Mouse (Mus musculus) hindbrain, embryonic 16.5 days (tissue): ENCODE results near the gene Rwdd2b. TPM values are rescaled to one million over a fixed set of nuclear protein-coding genes. Genes with fewer than 3 reads are reported as not detected.
A peak's percentile ranks its signal among the peaks of the same experiment; 100 is the strongest.

Experiments
- ATAC-seq: fragments of 200-750 bp; cut with Nextera tagmentation; 2 replicates; pipeline ENCODE4 v1.8.0; 2017; ENCODE audit warnings: moderate TSS enrichment, moderate library complexity
- H3K27ac ChIP-seq: fragments of 300-500 bp; sonication (generic); 2 replicates; pipeline ENCODE4 v1.5.1; 2014; ENCODE audit warnings: low read depth, mild to moderate bottlenecking, control low read depth, low read length, moderate library complexity
- H3K27me3 ChIP-seq: fragments of 300-500 bp; sonication (generic); replicated peaks from 2 replicates; pipeline ENCODE4 v1.6.1; 2014; ENCODE audit warnings: low read length; ENCODE audit not compliant: control insufficient read depth, insufficient read depth
- H3K36me3 ChIP-seq: fragments of 300-500 bp; sonication (generic); 2 replicates; pipeline ENCODE4 v1.6.1; 2014; ENCODE audit warnings: mild to moderate bottlenecking, low read length, moderate library complexity, mixed read lengths; ENCODE audit not compliant: control insufficient read depth, insufficient read depth
- H3K4me1 ChIP-seq: fragments of 300-500 bp; sonication (generic); 2 replicates; pipeline ENCODE4 v1.6.1; 2014; ENCODE audit warnings: low read depth, low read length; ENCODE audit not compliant: control insufficient read depth, insufficient read depth
- H3K4me2 ChIP-seq: fragments of 300-500 bp; sonication (generic); 2 replicates; pipeline ENCODE4 v1.6.1; 2014; ENCODE audit warnings: mild to moderate bottlenecking, low read length, control low read depth, moderate library complexity
- H3K4me3 ChIP-seq: fragments of 300-500 bp; sonication (generic); 2 replicates; pipeline ENCODE4 v1.5.1; 2014; ENCODE audit warnings: mild to moderate bottlenecking, low read length, control low read depth, moderate library complexity
- H3K9ac ChIP-seq: fragments of 300-500 bp; sonication (generic); 2 replicates; pipeline ENCODE4 v1.6.1; 2014; ENCODE audit warnings: low read depth, mild to moderate bottlenecking, control low read depth, low read length, moderate library complexity
- H3K9me3 ChIP-seq: fragments of 300-500 bp; sonication (generic); 2 replicates; pipeline ENCODE4 v1.6.1; 2014; ENCODE audit warnings: mild to moderate bottlenecking, low read length, moderate library complexity; ENCODE audit not compliant: control insufficient read depth
- WGBS: fragments of 180-500 bp; shearing (Covaris S2); extraction: QIAGEN DNeasy Blood & Tissue Kit; methylation state at CpG from one replicate; pipeline ENCODE4 v1.1.7; 2014; 5-methylcytosine and 5-hydroxymethylcytosine counted together
- polyA plus RNA-seq: library from polyadenylated mRNA; unstranded; fragments of >200 nt; fragmentation: Nextera tagmentation; extraction: Ambion mirVana; gene quantifications from 2 replicates; pipeline ENCODE4 v1.2.1, GENCODE M21; 2015

The Rwdd2b gene
- polyA plus RNA-seq = 16.3 and 16.5 TPM in 2 replicates

GRCm38 (mm10) chr16:87440184-87440686, at the start of gene Rwdd2b:
Rwdd2b (minus strand) TSS chr16:87440573.
- peaks cover 11% of the 10 kb centered on the region for H3K4me1 ChIP-seq
- peak within 1 kb of the TSS; percentile 96 for H3K27ac ChIP-seq
- 0 out of 2 replicates have a peak, but pooled peaks cover 2% of the 10 kb centered on the region for H3K27me3 ChIP-seq
- 0 out of 2 replicates have a peak, but pooled peaks cover 3% of the 10 kb centered on the region for H3K36me3 ChIP-seq
- WGBS = under 1% methylated on average over 37 of the region's 38 CpGs
- ATAC-seq = peak; percentile 98
- no peaks in the 10 kb centered on the region for H3K9me3 ChIP-seq
- H3K4me2 ChIP-seq = peak within 1 kb of the TSS; percentile 80
- H3K9ac ChIP-seq = peak within 1 kb of the TSS; percentile 89
- H3K4me3 ChIP-seq = peak within 1 kb of the TSS; percentile 67

- Histone ChIP-seq H3K9ac (no peak overlapping the region), H3K9me3 (no peaks in the 10 kb centered on the region), H3K4me3 (no peak overlapping the region), H3K4me1 (no peaks in the 10 kb centered on the region), H3K36me3 (peaks cover 64% of the 10 kb centered on the region), H3K4me2 (no peak overlapping the region), H3K27ac (no peak overlapping the region), H3K27me3 (no peaks in the 10 kb centered on the region)
- 81% methylated on average over 2 of the region's 2 CpGs for WGBS
- ATAC-seq = no peak
Observed at GRCm38 (mm10) chr16:87488605-87489004, 48.2 kb upstream of the Rwdd2b start.

DNA sequence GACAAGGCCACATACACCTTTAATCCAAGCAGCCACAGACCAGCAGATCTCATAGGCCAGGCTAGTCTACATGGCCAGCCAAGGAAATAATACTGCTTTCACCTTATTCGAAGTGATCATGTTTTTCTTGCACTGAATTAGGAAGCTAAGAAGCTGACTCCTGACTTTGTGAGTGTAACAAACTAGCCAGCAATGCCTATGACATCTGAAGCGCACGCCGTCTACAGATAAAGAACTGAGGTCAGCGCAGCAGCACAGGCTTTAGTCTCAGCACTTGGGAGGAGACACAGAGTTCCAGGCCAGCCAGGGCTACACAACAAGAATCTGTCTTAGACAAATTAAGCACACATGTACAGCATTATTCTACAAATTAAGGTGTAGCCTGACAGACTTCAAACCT, 46.4 kb upstream of the Rwdd2b start:
- Histone ChIP-seq H3K36me3 (peaks cover 67% of the 10 kb centered on the region), H3K9ac (no peak overlapping the region), H3K27me3 (no peaks in the 10 kb centered on the region), H3K27ac (no peak overlapping the region), H3K4me2 (no peak overlapping the region), H3K9me3 (no peaks in the 10 kb centered on the region), H3K4me1 (no peaks in the 10 kb centered on the region), H3K4me3 (no peak overlapping the region)
- over 99% methylated on average over 5 of the region's 5 CpGs for WGBS
- no peak for ATAC-seq

- no peak for ATAC-seq
- no peak overlapping the region for H3K4me3 ChIP-seq
- no peaks in the 10 kb centered on the region for H3K4me1 ChIP-seq
- no peak overlapping the region for H3K9ac ChIP-seq
- H3K27ac ChIP-seq = no peak overlapping the region
- H3K9me3 ChIP-seq = no peaks in the 10 kb centered on the region
- WGBS = 90% methylated on average over 5 of the region's 5 CpGs
- peaks cover 49% of the 10 kb centered on the region for H3K36me3 ChIP-seq
- no peak overlapping the region for H3K4me2 ChIP-seq
- H3K27me3 ChIP-seq = no peaks in the 10 kb centered on the region
Observed at GRCm38 (mm10) chr16:87484367-87484766, 44.0 kb upstream of the Rwdd2b start.

- Histone ChIP-seq H3K4me2 (no peak overlapping the region), H3K27ac (no peak overlapping the region), H3K27me3 (no peaks in the 10 kb centered on the region), H3K4me1 (no peaks in the 10 kb centered on the region), H3K9me3 (no peaks in the 10 kb centered on the region), H3K36me3 (peaks cover 45% of the 10 kb centered on the region), H3K4me3 (no peak overlapping the region), H3K9ac (no peak overlapping the region)
- no peak for ATAC-seq
- 87% methylated on average over 4 of the region's 4 CpGs for WGBS
Observed at GRCm38 (mm10) chr16:87470579-87470978, 30.2 kb upstream of the Rwdd2b start.

- H3K4me2 ChIP-seq = no peak overlapping the region
- no peak overlapping the region for H3K9ac ChIP-seq
- WGBS = 97% methylated on average over 3 of the region's 3 CpGs
- no peak overlapping the region for H3K27ac ChIP-seq
- no peak for ATAC-seq
- no peak overlapping the region for H3K4me3 ChIP-seq
- no peaks in the 10 kb centered on the region for H3K27me3 ChIP-seq
- H3K36me3 ChIP-seq = peaks cover 8% of the 10 kb centered on the region
- no peaks in the 10 kb centered on the region for H3K9me3 ChIP-seq
- peaks cover 15% of the 10 kb centered on the region for H3K4me1 ChIP-seq
Observed at GRCm38 (mm10) chr16:87458752-87459151, 18.4 kb upstream of the Rwdd2b start.

DNA sequence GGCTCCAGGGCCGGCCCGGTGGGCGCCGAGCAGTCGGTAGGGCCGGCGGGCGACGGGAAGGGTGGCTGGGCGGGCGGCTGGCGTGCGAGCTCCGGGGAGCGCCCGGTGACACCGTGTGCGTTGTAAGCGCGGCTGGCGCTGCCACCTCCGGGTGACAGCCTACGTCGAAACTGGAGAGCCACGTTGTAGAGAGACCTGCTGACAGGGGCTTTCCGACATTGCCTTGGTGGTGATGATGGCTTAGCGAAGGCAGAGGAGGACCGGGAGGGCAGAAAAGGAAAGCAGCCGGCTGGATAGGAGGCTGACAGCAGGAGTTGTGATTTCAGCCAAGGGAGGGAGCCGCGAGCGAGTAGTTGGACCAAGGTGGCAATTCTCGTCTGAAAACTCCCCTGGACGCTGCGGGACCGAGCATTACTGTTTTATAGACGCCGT, 14.8 kb upstream of the Rwdd2b start:
- Histone ChIP-seq H3K4me3 (peak overlapping the region; percentile 92), H3K36me3 (no peaks in the 10 kb centered on the region), H3K27ac (peak overlapping the region; percentile 85), H3K4me2 (peak overlapping the region; percentile 87), H3K9me3 (no peaks in the 10 kb centered on the region), H3K27me3 (no peaks in the 10 kb centered on the region), H3K4me1 (peaks cover 15% of the 10 kb centered on the region), H3K9ac (peak overlapping the region; percentile 91)
- 0% methylated on average over 38 of the region's 38 CpGs for WGBS
- ATAC-seq = peak; percentile 85; the same call in 1 of the 2 replicates

DNA sequence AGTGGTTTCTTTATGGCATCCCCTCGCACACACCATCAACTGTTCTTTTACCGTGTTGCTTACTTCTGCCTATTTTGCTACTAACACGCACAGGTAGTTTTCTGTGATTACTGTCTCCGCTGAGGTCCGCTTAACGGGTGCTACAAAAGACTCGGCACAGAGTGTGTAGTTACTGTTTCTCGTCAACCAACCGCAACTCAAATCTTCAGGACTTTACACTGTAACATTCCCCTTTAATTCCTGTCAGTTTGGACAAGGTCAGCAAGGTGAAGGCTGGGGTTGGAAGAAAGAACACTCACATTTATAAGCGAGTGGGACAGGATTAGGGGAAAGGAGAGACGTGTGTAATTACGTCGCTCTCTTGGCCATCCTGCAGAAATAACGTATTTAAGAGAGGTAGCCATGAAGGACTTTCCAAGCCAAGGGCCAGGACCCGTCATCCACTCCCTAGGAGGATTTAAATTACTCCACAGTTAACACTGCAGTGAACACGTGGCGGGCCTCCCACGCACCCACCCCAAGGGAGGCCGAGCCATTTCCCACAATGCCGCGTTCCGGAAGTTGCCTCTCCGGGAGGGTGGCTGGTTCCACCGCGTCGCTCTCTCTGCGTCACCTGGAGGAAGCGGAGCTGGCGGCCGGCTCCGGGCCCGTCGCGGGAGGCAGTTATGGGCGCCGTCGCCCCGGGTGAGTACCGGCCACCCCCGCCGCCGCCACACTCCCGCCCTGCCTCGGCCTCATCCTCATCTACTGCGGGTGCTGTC, 14.2 kb upstream of the Rwdd2b start, which contains the start of gene Usp16:
Gene Usp16 (plus strand): TSS at position 285 of the 761 bp plus-strand sequence.
- Histone ChIP-seq H3K27ac (peak within 1 kb of the TSS; percentile 85), H3K36me3 (no peaks in the 10 kb centered on the region), H3K9ac (peak within 1 kb of the TSS; percentile 91), H3K9me3 (no peaks in the 10 kb centered on the region), H3K4me3 (peak within 1 kb of the TSS; percentile 92), H3K4me2 (peak within 1 kb of the TSS; percentile 87), H3K4me1 (peaks cover 15% of the 10 kb centered on the region), H3K27me3 (no peaks in the 10 kb centered on the region)
- 10% methylated on average over 45 of the region's 45 CpGs for WGBS
- ATAC-seq = peak; percentile 98

DNA sequence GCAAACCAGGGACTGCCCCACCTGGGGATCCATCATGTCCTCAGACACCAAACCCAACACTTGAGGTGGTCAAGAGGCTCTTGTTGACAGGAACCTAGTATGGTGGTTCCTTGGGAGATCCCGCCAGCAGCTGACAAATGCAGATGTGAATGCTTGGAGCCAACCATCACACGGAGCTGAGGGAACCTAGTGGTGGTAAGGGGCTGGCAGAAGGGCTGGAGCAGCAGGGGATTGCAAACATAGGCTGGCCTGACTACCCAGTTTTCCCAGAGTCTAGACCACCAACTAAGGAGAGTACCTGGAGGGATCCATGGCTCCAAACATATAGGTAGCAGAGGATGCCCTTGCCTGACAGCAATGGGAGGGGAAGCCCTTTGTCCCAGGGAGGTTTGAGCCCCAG, 12.9 kb upstream of the Rwdd2b start:
- no peak overlapping the region for H3K4me2 ChIP-seq
- H3K4me3 ChIP-seq = no peak overlapping the region
- H3K9me3 ChIP-seq = no peaks in the 10 kb centered on the region; the same call in 1 of the 2 replicates
- no peak for ATAC-seq
- 95% methylated on average over 2 of the region's 2 CpGs for WGBS
- H3K27me3 ChIP-seq = no peaks in the 10 kb centered on the region
- peaks cover 15% of the 10 kb centered on the region for H3K4me1 ChIP-seq
- no peak overlapping the region for H3K9ac ChIP-seq
- H3K36me3 ChIP-seq = no peaks in the 10 kb centered on the region
- H3K27ac ChIP-seq = no peak overlapping the region
